Mouse (Mus musculus) heart, postnatal 0 days (tissue): ENCODE data around the gene Gnl3.
A peak's percentile ranks its signal among the peaks of the same experiment; 100 is the strongest.

Experiments
- CTCF ChIP-seq: IDR thresholded peaks from 2 replicates; pipeline ENCODE4 v1.5.1; 2016; ENCODE audit warnings: antibody characterized with exemption, control low read depth, low read depth
- EP300 ChIP-seq: IDR thresholded peaks from 2 replicates; pipeline ENCODE4 v1.6.1; 2016; ENCODE audit warnings: antibody characterized with exemption, low read depth

GRCm38 (mm10) chr14:31025785-31026184 is 6.8 kb upstream of the Gnl3 start:
- peak; percentile 28; the same call in 1 of the 2 replicates for TF ChIP-seq CTCF
- TF ChIP-seq EP300, result no peak
